Comparison of ENCODE assay signal across 9 mouse cellular contexts in genomic region chr2:25372644-25373391, GRCm38 (mm10). TPM values are rescaled to one million over a fixed set of nuclear protein-coding genes. Genes with fewer than 3 reads are reported as not detected.
DNase-seq lines count a peak whose midpoint lies in the region; ATAC-seq and TF ChIP-seq lines count a peak whose summit lies in the region.
"Had no signal": no experiment of that assay in that cellular context is flagged by ENCODE, and none has a peak within 500 bp of the region (broad histone marks: within the 10 kb centered on the region; RNA-seq: fewer than 3 reads in every experiment).

No protein-coding gene starts in this region.

- intact Hi-C loops in left cerebral cortex, postnatal 25 days (cut with DNase I) = no loop called here

- peak overlapping the region; percentile 82 for H3K4me3 ChIP-seq in lung, embryonic 16.5 days (ENCODE audit: low read length)
- peak overlapping the region; percentile 97 for H3K4me3 ChIP-seq in forebrain, embryonic 10.5 days
- peak overlapping the region; percentile 56 for H3K4me3 ChIP-seq in olfactory bulb, adult 2 months (ENCODE audit: insufficient read depth, low read depth, low read length)

- H3K4me2 ChIP-seq in lung, embryonic 16.5 days (ENCODE audit: low read depth, low read length) = peak overlapping the region; percentile 91

- no peak for TF ChIP-seq CTCF in olfactory bulb, adult 2 months (IDR thresholded peaks at IDR 0.05; ENCODE audit: insufficient read depth, low read depth, low read length)

- WGBS in lung, embryonic 16.5 days = 1% methylated on average over 42 of the region's 42 CpGs
- 2% methylated on average over 42 of the region's 42 CpGs for WGBS in forebrain, embryonic 10.5 days
- 4% methylated on average over 42 of the region's 42 CpGs for WGBS in olfactory bulb, adult 2 months

- peak overlapping the region; percentile 79 for H3K9ac ChIP-seq in lung, embryonic 16.5 days (ENCODE audit: low read length)

- peak overlapping the region; percentile 44; the same call in 1 of the 2 replicates for H3K27ac ChIP-seq in lung, embryonic 16.5 days (ENCODE audit: low read length)
- H3K27ac ChIP-seq in forebrain, embryonic 10.5 days = peak overlapping the region; percentile 95
- H3K27ac ChIP-seq in olfactory bulb, adult 2 months (ENCODE audit: insufficient read depth, low read depth, low read length) = no peak overlapping the region

- DNase-seq in lung, postnatal 25 days (ENCODE audit: low spot score) = no peak
- DNase-seq in forebrain, embryonic 10.5 days (ENCODE audit: extremely low spot score, low spot score) = peak; percentile 48
- peak; percentile 69 for DNase-seq in liver
- DNase-seq in layer of hippocampus, adult 18-20 months (ENCODE audit: low spot score in 2 of 2) = no peak
- DNase-seq in left cerebral cortex, postnatal 25 days (ENCODE audit: low spot score in 2 of 2) = no peak
- no peak for DNase-seq in ovary, postnatal 14 days (ENCODE audit: low spot score)

- peak; percentile 15 for ATAC-seq in lung, embryonic 16.5 days (ENCODE audit: low read depth)

- TF ChIP-seq POLR2A in olfactory bulb, adult 2 months (IDR thresholded peaks at IDR 0.05; ENCODE audit: insufficient read depth, low read depth, low read length) = no peak

- peaks cover 13% of the 10 kb centered on the region for H3K36me3 ChIP-seq in lung, embryonic 16.5 days (ENCODE audit: control insufficient read depth, insufficient read depth, low read length)
- peaks cover 38% of the 10 kb centered on the region for H3K36me3 ChIP-seq in forebrain, embryonic 10.5 days (replicated peaks)

- H3K9me3 ChIP-seq in lung, embryonic 16.5 days (ENCODE audit: control insufficient read depth, low read length) = no peaks in the 10 kb centered on the region
- no peaks in the 10 kb centered on the region for H3K9me3 ChIP-seq in forebrain, embryonic 10.5 days

- H3K27me3 ChIP-seq in lung, embryonic 16.5 days (ENCODE audit: control insufficient read depth, insufficient read depth, low read depth, low read length) = no peaks in the 10 kb centered on the region
- peaks cover 5% of the 10 kb centered on the region for H3K27me3 ChIP-seq in forebrain, embryonic 10.5 days (ENCODE audit: poor library complexity, severe bottlenecking)

- H3K4me1 ChIP-seq in lung, embryonic 16.5 days (replicated peaks; ENCODE audit: control insufficient read depth, insufficient read depth, low read length) = peaks cover 24% of the 10 kb centered on the region
- peaks cover 40% of the 10 kb centered on the region for H3K4me1 ChIP-seq in forebrain, embryonic 10.5 days
- H3K4me1 ChIP-seq in olfactory bulb, adult 2 months (ENCODE audit: control insufficient read depth, insufficient read depth, low read length) = peaks cover 11% of the 10 kb centered on the region

RNA-seq across cellular contexts. Expression of gene Sapcd2, which starts 0.7 kb away (rescaled TPM):
- 39.0 and 39.3 TPM in 2 replicates for polyA plus RNA-seq in lung, embryonic 16.5 days (2015; fragmentation: Nextera tagmentation; extraction: Ambion mirVana)
- polyA plus RNA-seq in forebrain, embryonic 10.5 days (2016; fragmentation: Nextera tagmentation; extraction: Ambion mirVana) = 93.7 and 96.1 TPM in 2 replicates
- not detected in 2 replicates for polyA plus RNA-seq in olfactory bulb, adult 2 months (2012; ENCODE audit: insufficient read depth, insufficient read length, low replicate concordance, missing spikeins)
- 1 to 10 TPM; 3.2 to 4.1 TPM for total RNA-seq in layer of hippocampus, adult 18-20 months (2021)
- 1 to 10 TPM; 1.9 to 2.5 TPM for total RNA-seq in left cerebral cortex, postnatal 25 days (2021)

RNA-seq across cellular contexts. Expression of gene Uap1l1, which starts 7.3 kb away (rescaled TPM):
- polyA plus RNA-seq in lung, embryonic 16.5 days (2015; fragmentation: Nextera tagmentation; extraction: Ambion mirVana) = 18.8 and 20.2 TPM in 2 replicates
- 7.3 and 7.9 TPM in 2 replicates for polyA plus RNA-seq in forebrain, embryonic 10.5 days (2016; fragmentation: Nextera tagmentation; extraction: Ambion mirVana)
- polyA plus RNA-seq in olfactory bulb, adult 2 months (2012; ENCODE audit: insufficient read depth, insufficient read length, low replicate concordance, missing spikeins) = not detected in 2 replicates
- total RNA-seq in layer of hippocampus, adult 18-20 months (2021) = 10 to 100 TPM; 15.6 to 19.1 TPM
- total RNA-seq in left cerebral cortex, postnatal 25 days (2021) = 10 to 100 TPM; 11.3 to 14.0 TPM

RNA-seq across cellular contexts. Expression of gene Dpp7, which starts 16.7 kb away (rescaled TPM):
- 15.9 and 18.9 TPM in 2 replicates for polyA plus RNA-seq in lung, embryonic 16.5 days (2015; fragmentation: Nextera tagmentation; extraction: Ambion mirVana)
- polyA plus RNA-seq in forebrain, embryonic 10.5 days (2016; fragmentation: Nextera tagmentation; extraction: Ambion mirVana) = 17.6 and 21.8 TPM in 2 replicates
- polyA plus RNA-seq in olfactory bulb, adult 2 months (2012; ENCODE audit: insufficient read depth, insufficient read length, low replicate concordance, missing spikeins) = not detected in 2 replicates
- 10 to 100 TPM; 35.4 to 36.7 TPM for total RNA-seq in layer of hippocampus, adult 18-20 months (2021)
- total RNA-seq in left cerebral cortex, postnatal 25 days (2021) = 10 to 100 TPM; 28.2 to 33.2 TPM

RNA-seq across cellular contexts. Expression of gene Entpd2, which starts 22.9 kb away (rescaled TPM):
- polyA plus RNA-seq in lung, embryonic 16.5 days (2015; fragmentation: Nextera tagmentation; extraction: Ambion mirVana) = 3.6 and 4.8 TPM in 2 replicates
- polyA plus RNA-seq in forebrain, embryonic 10.5 days (2016; fragmentation: Nextera tagmentation; extraction: Ambion mirVana) = 0.11 TPM in 1 of 2 replicates, not detected in the other
- not detected in 2 replicates for polyA plus RNA-seq in olfactory bulb, adult 2 months (2012; ENCODE audit: insufficient read depth, insufficient read length, low replicate concordance, missing spikeins)
- 10 to 100 TPM; 16.3 to 17.7 TPM for total RNA-seq in layer of hippocampus, adult 18-20 months (2021)
- total RNA-seq in left cerebral cortex, postnatal 25 days (2021) = 10 to 100 TPM; 11.7 to 13.2 TPM
- total RNA-seq: common myeloid progenitor, adult 5-6 weeks had no signal

RNA-seq across cellular contexts. Expression of gene Npdc1, which starts 26.3 kb away (rescaled TPM):
- polyA plus RNA-seq in lung, embryonic 16.5 days (2015; fragmentation: Nextera tagmentation; extraction: Ambion mirVana) = 31.6 and 36.5 TPM in 2 replicates
- polyA plus RNA-seq in forebrain, embryonic 10.5 days (2016; fragmentation: Nextera tagmentation; extraction: Ambion mirVana) = 53.4 and 62.2 TPM in 2 replicates
- polyA plus RNA-seq in olfactory bulb, adult 2 months (2012; ENCODE audit: insufficient read depth, insufficient read length, low replicate concordance, missing spikeins) = not detected in 2 replicates
- total RNA-seq in layer of hippocampus, adult 18-20 months (2021) = 100 to 1,000 TPM; 426 to 435 TPM
- 100 to 1,000 TPM; 331 to 339 TPM for total RNA-seq in left cerebral cortex, postnatal 25 days (2021)

Comparison
In these comparisons a context has a peak if more than half of its experiments do, and no peak if none do; other contexts are left out.
1. DNase-seq: peak in forebrain, embryonic 10.5 days (single experiment) and liver (single experiment); none in lung, postnatal 25 days (single experiment), layer of hippocampus, adult 18-20 months (0 of 2), left cerebral cortex, postnatal 25 days (0 of 2) and ovary, postnatal 14 days (single experiment).
2. RNA of gene Dpp7, which starts 16.7 kb away (polyA plus RNA-seq): 15.9 to 18.9 TPM in lung, embryonic 16.5 days and 17.6 to 21.8 TPM in forebrain, embryonic 10.5 days; not detected in olfactory bulb, adult 2 months; every median in the first group is over 10 times any median in the second.
3. Peak in every context shown above with its lines, with median percentiles within 50 percentile points of each other: H3K4me3 ChIP-seq.